Mouse (Mus musculus) heart, embryonic 16.5 days (tissue): ENCODE data around the gene Gucy1b2. TPM values are rescaled to one million over a fixed set of nuclear protein-coding genes. Genes with fewer than 3 reads are reported as not detected.

Experiments used
- ATAC-seq: fragments of 200-750 bp; cut with Nextera tagmentation; replicated peaks from 2 replicates; pipeline ENCODE4 v1.8.0; 2017; ENCODE audit warnings: moderate number of reproducible peaks; ENCODE audit not compliant: insufficient read depth, low FRiP score; ENCODE audit errors: extremely low read depth
- H3K27ac ChIP-seq: fragments of 300-500 bp; sonication (generic); 2 replicates; pipeline ENCODE4 v1.5.1; 2014; ENCODE audit warnings: mild to moderate bottlenecking, low read length, control low read depth, moderate library complexity
- H3K27me3 ChIP-seq: fragments of 300-500 bp; sonication (generic); 2 replicates; pipeline ENCODE4 v1.6.1; 2014; ENCODE audit warnings: low read length, mixed read lengths; ENCODE audit not compliant: control insufficient read depth, insufficient read depth
- H3K36me3 ChIP-seq: fragments of 300-500 bp; sonication (generic); 2 replicates; pipeline ENCODE4 v1.6.1; 2014; ENCODE audit not compliant: control insufficient read depth, insufficient read depth
- H3K4me1 ChIP-seq: fragments of 300-500 bp; sonication (generic); 2 replicates; pipeline ENCODE4 v1.6.1; 2014; ENCODE audit warnings: low read length, mixed read lengths; ENCODE audit not compliant: control insufficient read depth, insufficient read depth
- H3K4me2 ChIP-seq: fragments of 300-500 bp; sonication (generic); 2 replicates; pipeline ENCODE4 v1.6.1; 2014; ENCODE audit warnings: low read depth, mild to moderate bottlenecking, control low read depth, low read length
- H3K4me3 ChIP-seq: fragments of 300-500 bp; sonication (generic); 2 replicates; pipeline ENCODE4 v1.5.1; 2014; ENCODE audit warnings: mild to moderate bottlenecking, control low read depth, low read length
- H3K9ac ChIP-seq: fragments of 300-500 bp; sonication (generic); 2 replicates; pipeline ENCODE4 v1.6.1; 2014; ENCODE audit warnings: low read length, control low read depth
- H3K9me3 ChIP-seq: fragments of 300-500 bp; sonication (generic); replicated peaks from 2 replicates; pipeline ENCODE4 v1.6.1; 2016; ENCODE audit warnings: low read length; ENCODE audit not compliant: control insufficient read depth
- WGBS: fragments of 180-500 bp; shearing (Covaris S2); extraction: QIAGEN DNeasy Blood & Tissue Kit; methylation state at CpG from one replicate; pipeline ENCODE4 v1.1.7; 2014; 5-methylcytosine and 5-hydroxymethylcytosine counted together
- polyA plus RNA-seq: library from polyadenylated mRNA; unstranded; fragments of >200 nt; fragmentation: Nextera tagmentation; extraction: Ambion mirVana; gene quantifications from 2 replicates; pipeline ENCODE4 v1.2.1, GENCODE M21; 2015

Gucy1b2 gene
- polyA plus RNA-seq, 1 experiment from 2014 or later = 0.17 TPM

DNA sequence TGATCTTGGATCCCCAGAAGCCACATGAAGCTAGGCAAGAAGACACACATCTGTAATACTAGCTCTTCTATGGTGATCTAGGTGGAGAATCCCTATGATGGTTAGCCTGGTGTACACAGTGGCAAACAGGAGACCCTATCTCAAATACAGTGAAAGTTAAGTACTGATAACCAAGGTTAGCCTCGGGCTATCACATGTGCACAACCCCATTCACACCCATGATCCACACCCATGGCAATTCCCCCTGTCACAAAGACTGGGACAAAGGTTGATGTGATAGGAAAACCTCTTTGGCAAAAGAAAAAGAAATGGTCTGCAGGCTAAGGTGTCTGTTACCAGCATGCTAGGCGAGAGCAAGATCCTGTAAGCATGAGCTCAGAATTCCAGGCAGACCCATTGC, 16.0 kb upstream of the Gucy1b2 start:
- Histone ChIP-seq H3K4me2 (no peak overlapping the region), H3K9ac (no peak overlapping the region), H3K27me3 (no peaks in the 10 kb centered on the region), H3K4me3 (no peak overlapping the region), H3K9me3 (no peaks in the 10 kb centered on the region), H3K36me3 (no peaks in the 10 kb centered on the region), H3K4me1 (no peaks in the 10 kb centered on the region), H3K27ac (no peak overlapping the region)
- no peak for ATAC-seq
- 61% methylated on average over 2 of the region's 2 CpGs for WGBS

DNA sequence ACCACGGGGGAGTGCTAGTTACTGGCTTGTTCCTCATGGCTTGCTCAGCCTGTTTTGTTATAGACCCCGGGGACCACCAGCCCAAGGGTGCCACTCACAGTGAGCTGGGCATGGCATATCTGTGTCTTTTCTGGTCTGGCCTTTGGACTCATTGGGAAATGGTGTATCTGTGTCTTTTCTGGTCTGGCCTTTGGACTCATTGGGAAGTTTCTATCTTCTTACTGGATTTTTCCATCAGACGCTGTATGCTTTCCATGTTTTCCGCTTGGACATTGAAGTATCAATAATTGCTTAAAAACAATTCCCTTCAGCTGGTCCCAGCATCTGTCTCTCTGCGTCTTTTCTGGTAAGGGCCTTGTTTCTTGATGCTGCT, 12.7 kb upstream of the Gucy1b2 start:
- H3K4me1 ChIP-seq = no peaks in the 10 kb centered on the region
- H3K4me3 ChIP-seq = no peak overlapping the region
- H3K4me2 ChIP-seq = no peak overlapping the region
- H3K9ac ChIP-seq = no peak overlapping the region
- H3K9me3 ChIP-seq = no peaks in the 10 kb centered on the region
- WGBS = 84% methylated on average over 5 of the region's 5 CpGs
- H3K27me3 ChIP-seq = no peaks in the 10 kb centered on the region
- no peak for ATAC-seq
- no peaks in the 10 kb centered on the region for H3K36me3 ChIP-seq
- H3K27ac ChIP-seq = no peak overlapping the region

DNA sequence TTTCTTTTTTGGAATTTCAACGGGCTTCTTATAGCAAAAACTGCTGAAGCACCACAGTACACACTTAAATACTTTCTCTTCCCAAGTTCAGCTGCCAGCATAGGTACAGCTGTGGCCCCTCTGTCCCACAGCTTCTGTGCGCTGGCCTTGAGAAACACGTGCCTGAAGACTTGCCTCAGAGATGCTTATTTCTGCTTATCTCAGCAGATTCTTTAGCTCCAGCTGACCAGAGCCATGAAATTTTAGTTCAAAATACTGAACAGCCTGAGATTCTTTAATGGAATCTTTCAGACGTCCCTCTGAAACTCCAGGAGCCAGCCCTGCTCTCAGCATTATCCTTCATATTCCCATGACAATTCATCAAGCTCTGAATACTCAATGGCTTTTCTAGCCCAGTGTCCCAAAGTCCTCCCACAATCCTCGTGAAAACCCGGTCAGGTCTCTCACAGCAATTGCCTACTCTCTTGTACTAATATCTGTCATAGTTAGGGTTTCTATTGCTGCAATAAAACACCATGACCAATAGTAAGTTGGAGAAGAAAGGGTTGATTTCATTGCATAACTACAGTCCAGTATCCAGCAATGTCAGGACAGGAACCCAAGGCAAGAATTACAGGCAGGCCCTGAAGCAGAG, 12.1 kb upstream of the Gucy1b2 start:
- Histone ChIP-seq H3K4me1 (no peaks in the 10 kb centered on the region), H3K27me3 (no peaks in the 10 kb centered on the region), H3K9me3 (no peaks in the 10 kb centered on the region), H3K4me3 (no peak overlapping the region), H3K27ac (no peak overlapping the region), H3K36me3 (no peaks in the 10 kb centered on the region), H3K4me2 (no peak overlapping the region), H3K9ac (no peak overlapping the region)
- ATAC-seq = no peak
- 69% methylated on average over 6 of the region's 6 CpGs for WGBS

GRCm38 (mm10) chr14:62464966-62465365, 8.9 kb upstream of the Gucy1b2 start:
- no peak overlapping the region for H3K27ac ChIP-seq
- ATAC-seq = no peak
- no peak overlapping the region for H3K4me3 ChIP-seq
- no peaks in the 10 kb centered on the region for H3K27me3 ChIP-seq
- WGBS = 19% methylated on average over 9 of the region's 9 CpGs
- H3K9ac ChIP-seq = no peak overlapping the region
- H3K36me3 ChIP-seq = no peaks in the 10 kb centered on the region
- no peaks in the 10 kb centered on the region for H3K4me1 ChIP-seq
- no peaks in the 10 kb centered on the region for H3K9me3 ChIP-seq
- peak overlapping the region; percentile 14; the same call in 1 of the 2 replicates for H3K4me2 ChIP-seq

GRCm38 (mm10) chr14:62459541-62459940, 3.5 kb upstream of the Gucy1b2 start:
- no peak overlapping the region for H3K4me3 ChIP-seq
- H3K27me3 ChIP-seq = no peaks in the 10 kb centered on the region
- no peak overlapping the region for H3K9ac ChIP-seq
- H3K4me2 ChIP-seq = no peak overlapping the region
- no peaks in the 10 kb centered on the region for H3K9me3 ChIP-seq
- peaks cover 2% of the 10 kb centered on the region; the same call in 1 of the 2 replicates for H3K4me1 ChIP-seq
- ATAC-seq = no peak
- 58% methylated on average over 11 of the region's 11 CpGs for WGBS
- no peaks in the 10 kb centered on the region for H3K36me3 ChIP-seq
- H3K27ac ChIP-seq = no peak overlapping the region

GRCm38 (mm10) chr14:62457420-62458181, 1.5 kb upstream of the Gucy1b2 start:
- peak; percentile 61 for ATAC-seq
- Histone ChIP-seq H3K9ac (no peak overlapping the region), H3K36me3 (no peaks in the 10 kb centered on the region), H3K4me2 (peak overlapping the region; percentile 53), H3K4me1 (peaks cover 4% of the 10 kb centered on the region), H3K9me3 (no peaks in the 10 kb centered on the region), H3K27ac (no peak overlapping the region), H3K4me3 (peak overlapping the region; percentile 15; the same call in 1 of the 2 replicates), H3K27me3 (no peaks in the 10 kb centered on the region)
- WGBS = 16% methylated on average over 22 of the region's 22 CpGs

DNA sequence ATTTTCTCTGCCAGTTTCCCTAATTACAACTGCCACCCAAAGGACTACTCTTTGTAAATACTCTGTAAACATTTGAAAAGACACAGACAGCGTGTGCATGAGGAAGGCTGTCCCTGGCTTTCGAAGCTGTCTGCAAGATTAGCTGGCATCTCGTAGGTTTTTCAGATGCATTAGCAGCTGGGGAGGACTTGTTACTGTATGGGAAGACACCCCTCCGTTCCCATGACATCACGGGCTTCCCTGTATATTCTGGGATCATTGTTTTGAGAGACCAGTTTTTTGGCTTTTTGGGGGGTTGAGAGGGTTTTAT, 564 bp downstream of the Gucy1b2 start:
- H3K4me3 ChIP-seq = no peak overlapping the region
- H3K4me2 ChIP-seq = no peak overlapping the region
- H3K27me3 ChIP-seq = no peaks in the 10 kb centered on the region
- H3K27ac ChIP-seq = no peak overlapping the region
- H3K4me1 ChIP-seq = peaks cover 4% of the 10 kb centered on the region
- no peaks in the 10 kb centered on the region for H3K36me3 ChIP-seq
- no peak for ATAC-seq
- 79% methylated on average over 5 of the region's 5 CpGs for WGBS
- no peaks in the 10 kb centered on the region for H3K9me3 ChIP-seq
- no peak overlapping the region for H3K9ac ChIP-seq

DNA sequence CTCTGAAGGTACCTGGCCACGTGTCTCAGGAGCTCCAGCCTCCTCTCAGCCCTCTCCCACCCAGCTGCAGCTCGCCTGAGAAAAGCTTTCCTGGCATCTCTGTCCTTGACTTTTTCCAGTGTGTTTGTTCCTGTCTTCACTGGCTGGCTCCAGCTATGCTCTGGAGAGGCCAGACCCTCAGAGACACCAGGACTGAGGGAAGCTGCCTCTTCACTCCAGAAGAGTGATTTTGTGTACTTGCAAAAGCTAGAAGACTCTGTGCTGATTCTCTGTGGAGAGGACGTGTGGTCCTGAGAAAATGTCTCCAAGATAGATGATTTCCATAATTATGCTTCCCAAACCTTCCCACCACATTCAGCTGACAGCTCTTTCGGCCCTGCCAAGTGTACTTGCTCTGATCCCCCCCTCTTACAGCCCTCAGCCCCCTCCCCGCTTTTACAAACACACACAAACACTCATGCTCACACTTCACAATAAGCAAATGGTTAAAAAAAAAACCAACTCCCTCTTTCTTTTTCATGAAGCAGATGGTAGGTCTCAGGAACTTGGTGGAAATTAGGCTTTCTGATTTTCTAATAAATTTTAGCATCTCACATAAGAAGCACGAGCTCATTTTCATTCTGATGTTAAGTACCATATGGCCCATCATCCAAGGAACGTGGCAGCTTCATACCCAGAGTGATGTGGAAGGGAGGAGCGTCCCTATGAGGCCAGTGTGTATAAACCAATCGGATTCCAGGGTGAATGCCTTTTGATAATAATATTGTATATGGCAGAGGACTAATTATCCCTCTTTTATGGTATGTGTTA, 1.1 kb downstream of the Gucy1b2 start:
- H3K4me3 ChIP-seq = no peak overlapping the region
- no peaks in the 10 kb centered on the region for H3K27me3 ChIP-seq
- H3K36me3 ChIP-seq = no peaks in the 10 kb centered on the region
- no peak for ATAC-seq
- no peak overlapping the region for H3K4me2 ChIP-seq
- H3K9ac ChIP-seq = no peak overlapping the region
- 67% methylated on average over 9 of the region's 9 CpGs for WGBS
- H3K27ac ChIP-seq = no peak overlapping the region
- H3K4me1 ChIP-seq = peaks cover 4% of the 10 kb centered on the region
- no peaks in the 10 kb centered on the region for H3K9me3 ChIP-seq

DNA sequence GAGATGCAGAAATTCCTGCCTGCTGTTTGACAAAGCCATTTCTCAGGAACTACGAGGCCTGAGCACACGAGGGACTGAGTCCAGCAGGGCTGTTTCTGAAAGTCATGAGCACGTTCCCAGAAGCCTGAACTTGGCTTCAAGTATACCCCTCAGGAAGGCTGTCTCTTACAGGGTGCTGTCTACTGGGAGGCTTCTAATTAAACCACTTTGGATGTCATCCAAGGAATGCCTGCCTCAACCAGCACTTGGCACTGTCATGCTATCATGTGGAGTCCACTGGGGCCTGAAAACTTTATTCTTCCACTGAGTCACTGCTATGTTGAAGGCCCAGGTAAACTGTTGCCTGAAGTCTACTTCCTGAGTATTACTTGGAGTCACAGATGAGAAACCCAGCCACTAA, 2.0 kb downstream of the Gucy1b2 start:
- Histone ChIP-seq H3K36me3 (no peaks in the 10 kb centered on the region), H3K9me3 (no peaks in the 10 kb centered on the region), H3K9ac (no peak overlapping the region), H3K4me3 (no peak overlapping the region), H3K27me3 (no peaks in the 10 kb centered on the region), H3K4me1 (peaks cover 4% of the 10 kb centered on the region), H3K27ac (no peak overlapping the region), H3K4me2 (no peak overlapping the region)
- 27% methylated on average over 3 of the region's 3 CpGs for WGBS
- ATAC-seq = 0 out of 2 replicates have a peak, but pooled peaks have one; percentile 50
